Mouse (Mus musculus): ENCODE measurements around the gene Cbfa2t2.

The Cbfa2t2 gene

DNA sequence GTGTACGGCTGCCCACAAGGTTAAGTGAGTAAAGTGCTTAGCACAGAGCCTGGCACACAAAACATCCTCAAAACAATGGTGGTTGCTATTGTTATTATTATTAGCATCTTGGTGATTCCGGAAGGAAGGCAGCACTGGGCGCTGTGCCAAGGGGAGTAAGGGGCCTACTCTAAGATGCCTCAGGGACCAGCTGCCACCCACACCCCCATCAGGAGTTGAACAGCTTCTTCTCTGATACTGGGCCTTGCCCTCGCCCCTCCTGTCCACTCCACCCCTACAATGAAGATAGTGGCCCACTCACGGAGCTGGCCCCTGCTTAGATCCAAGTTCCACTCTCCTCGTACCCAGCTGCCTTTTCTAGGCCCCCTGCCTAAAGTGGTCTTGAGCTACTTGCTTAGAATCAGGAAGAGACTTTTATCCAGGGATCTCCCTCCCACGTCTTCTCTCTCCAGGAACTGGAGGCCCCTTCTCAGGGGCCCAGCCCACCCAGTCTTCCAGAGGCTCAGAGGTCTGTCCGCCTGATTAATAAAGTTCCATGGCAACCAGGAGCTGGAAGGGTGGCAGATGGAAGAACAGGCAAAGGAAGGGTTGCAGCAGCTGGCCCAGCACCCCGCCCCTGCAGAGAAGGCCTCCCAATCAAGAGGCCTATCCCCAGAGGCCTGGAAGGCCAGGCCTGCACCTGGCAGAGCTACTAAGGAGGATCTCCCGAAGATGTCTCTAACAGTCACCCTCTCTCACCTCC is 132.2 kb downstream of the Cbfa2t2 start:
- no peak for DNase-seq (ENCODE audit: low spot score in 2 of 2)

DNA sequence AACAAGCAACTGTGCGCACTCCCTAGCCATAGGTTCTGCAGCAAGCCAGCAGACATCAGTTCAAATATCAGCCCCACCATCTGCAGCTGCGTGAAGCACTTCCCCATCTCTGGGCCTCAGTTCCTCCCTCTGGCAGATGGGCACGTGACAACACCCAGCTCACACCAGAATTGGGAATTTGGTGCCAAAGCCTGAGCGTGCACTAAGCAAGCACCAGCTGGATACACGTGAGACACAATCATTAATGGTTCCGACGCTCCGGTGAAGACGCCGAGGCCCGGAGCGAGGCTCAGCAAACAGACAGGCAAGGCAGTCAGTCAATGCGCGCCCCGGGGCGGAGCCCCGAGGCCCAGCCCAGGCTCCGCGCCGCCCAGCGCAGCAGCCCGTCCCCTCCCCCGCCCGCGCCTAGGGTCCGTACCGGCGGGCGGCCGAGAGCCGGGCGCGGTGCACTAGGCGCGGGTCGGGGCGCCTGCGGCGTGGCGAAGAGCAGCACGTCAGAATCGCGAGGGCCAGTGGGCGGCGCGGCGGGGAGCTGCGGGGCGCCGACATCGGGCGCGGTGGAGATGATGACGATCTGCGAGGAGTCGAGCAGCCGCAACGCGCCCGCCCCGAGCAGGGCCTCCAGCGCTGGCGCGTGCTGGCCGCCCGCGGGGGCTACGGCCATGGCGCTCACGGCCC is 132.9 kb downstream of the Cbfa2t2 start:
- peak; percentile 41 to 47 for DNase-seq (ENCODE audit: low spot score in 2 of 2)

DNA sequence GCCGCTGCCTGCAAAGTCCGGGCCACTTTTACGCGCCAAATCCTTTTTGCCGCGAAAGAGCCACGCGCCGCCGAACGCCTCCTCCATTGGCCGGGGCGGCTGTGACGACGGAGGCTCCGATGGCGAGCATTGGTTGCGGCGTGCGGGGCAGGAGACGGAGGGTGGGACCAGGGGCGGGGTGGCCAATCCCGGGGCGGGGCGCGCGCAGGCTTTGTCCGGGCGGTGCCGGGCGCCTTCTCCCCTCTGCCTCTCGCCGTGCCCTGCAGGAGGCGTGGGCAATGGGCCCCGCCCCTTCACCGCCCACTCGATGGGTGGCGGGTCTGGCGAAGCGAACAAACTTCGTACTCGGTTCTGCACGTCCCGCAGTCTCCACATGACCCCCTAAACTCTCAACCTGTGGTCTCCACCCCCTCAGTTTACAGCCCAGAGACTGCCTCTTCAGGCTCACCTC is 133.6 kb downstream of the Cbfa2t2 start, which contains the start of gene E2f1:
Gene E2f1, minus strand, starts transcription at position 57 of the 451 bp plus-strand sequence.
- DNase-seq (ENCODE audit: low spot score in 2 of 2), result peak; percentile 81 to 94

DNA sequence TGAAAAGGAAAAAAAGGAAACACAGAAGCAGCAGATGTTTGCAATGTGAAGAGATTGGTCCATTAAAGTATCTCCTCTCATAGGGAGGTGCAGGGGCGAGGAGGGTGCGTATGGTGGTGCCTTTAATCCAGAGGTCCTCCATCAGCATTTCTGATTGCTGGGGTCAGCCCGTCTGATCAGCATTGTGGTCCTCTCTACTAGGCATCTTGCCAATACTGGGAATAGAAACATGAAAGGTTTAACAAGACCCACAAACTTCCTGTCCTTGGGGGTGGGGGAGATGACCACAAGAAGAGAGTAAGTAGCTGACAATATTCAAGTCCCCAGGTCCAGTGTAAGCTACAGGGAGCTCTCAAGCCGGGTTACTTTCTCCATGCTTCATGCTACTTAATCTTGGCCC is 134.4 kb downstream of the Cbfa2t2 start:
- DNase-seq (ENCODE audit: low spot score in 2 of 2), result no peak

DNA sequence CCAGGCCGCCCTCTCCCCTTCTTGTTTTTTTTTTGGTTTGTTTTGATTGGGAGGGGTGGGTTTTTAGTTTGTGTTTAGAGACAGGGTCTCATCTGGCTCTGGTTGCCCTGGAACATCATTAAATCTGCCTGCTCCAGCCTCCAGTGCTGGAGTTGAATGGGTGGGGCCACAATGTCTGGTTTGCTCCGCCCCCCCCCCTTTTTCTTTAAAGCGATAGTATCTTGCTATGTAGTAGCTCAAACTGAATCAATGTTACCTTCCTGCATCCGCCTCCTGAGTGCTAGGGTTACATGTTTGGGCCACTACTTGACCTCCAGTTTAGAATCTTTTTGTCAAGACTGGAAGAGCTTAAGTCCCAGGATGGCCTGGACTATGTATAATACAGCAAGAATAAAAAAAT is 135.0 kb downstream of the Cbfa2t2 start:
- no peak for DNase-seq (ENCODE audit: low spot score in 2 of 2)

DNA sequence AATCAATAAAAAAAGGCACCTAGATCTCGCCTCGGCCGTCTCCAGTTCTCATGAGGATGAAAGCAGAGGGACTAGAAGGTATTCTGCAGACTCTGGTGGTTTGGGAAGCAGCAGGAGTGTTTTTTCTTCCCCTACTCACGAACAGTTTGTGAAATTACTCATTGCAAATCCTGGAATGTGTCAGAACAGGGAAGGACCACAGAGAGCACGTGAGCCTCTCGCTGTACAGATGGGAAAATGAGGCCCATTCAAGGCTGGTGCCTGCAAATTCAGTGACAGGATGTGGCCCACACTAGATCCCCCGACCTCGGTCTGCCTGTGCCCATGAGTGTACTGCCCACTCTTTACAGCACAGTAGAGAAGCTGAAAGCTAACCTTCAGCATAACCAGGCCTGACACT is 135.7 kb downstream of the Cbfa2t2 start:
- DNase-seq (ENCODE audit: low spot score in 2 of 2), result no peak

DNA sequence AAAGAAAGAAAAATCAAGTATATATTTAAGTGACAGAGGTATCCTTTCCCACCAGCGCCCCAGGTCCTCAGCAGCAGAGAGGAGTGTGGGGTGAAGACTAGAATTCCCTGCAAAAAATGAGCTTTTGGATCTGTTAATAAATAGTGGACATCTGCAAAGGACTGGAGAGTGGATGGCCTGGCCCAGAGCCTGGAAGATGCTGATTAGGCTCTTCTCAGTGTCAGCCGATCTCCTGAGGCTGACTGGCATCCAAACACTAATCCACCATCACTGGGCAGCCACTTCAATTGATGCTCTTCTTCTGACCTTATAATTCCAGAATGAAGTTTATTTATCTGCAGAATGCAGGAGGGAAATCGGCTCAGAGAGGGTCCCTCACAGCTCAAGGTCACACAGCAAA is 136.7 kb downstream of the Cbfa2t2 start:
- no peak for DNase-seq (ENCODE audit: low spot score in 2 of 2)

DNA sequence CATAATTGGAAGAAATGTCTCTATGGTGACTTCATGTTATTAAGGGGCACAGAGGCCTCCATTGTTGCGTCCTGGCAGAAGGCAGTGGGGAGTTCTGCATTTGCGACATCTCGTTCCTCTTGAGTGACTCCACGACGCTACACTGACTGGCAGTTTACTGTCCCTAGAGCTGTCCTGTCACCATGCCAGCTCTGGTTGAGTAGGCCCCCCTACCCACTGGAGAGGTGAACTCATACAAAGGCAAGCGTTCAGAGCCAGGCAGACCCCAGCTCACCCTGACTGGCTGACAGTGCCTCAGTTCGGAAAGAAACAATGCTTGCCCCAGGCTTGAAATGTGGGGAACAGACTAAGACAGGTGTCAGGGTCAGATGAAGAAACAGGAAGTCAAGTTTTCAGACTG is 138.0 kb downstream of the Cbfa2t2 start:
- DNase-seq (ENCODE audit: low spot score in 2 of 2), result no peak

DNA sequence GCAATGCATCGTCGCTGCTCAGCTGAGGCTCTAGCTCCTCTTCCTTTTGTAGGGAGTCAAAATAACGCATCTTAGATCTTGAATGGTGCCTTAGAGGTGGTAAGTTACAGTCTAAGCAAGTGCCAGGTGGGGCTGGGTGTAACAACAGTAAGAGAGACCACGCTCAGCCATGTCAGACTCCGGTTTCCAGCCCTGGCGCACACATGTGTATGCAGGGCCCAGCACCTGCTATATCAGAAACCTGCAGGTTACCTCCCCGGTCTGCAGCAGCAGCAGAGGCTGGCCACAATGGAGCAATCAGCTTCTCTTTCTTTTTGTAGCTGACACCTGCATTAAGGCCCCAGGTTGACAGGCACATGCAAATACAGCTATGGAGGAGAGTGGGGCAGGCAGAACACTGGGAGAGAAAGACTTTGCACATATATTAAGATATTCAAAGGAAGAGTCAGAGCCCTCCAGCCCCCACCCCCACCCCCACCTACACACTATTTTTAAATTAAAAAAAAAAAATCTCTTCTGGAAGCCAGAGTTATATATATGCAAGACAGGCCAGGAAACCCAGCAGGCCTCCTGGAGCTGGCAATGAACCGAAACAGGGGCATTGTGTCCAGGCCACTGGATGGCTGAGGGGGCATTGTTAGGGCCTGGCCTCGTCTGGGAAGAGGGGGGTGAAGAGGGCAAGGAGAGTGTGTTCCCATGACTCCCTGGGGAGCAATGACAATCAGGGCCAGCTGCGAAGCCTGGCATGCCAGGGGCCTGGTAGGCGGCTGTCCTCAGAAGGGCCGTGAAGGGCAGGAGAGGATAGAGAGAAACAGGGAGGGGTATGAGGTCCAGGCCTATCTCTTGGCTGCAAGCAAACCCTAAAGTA is 140.8 kb downstream of the Cbfa2t2 start:
- DNase-seq (ENCODE audit: low spot score in 2 of 2), result no peak

DNA sequence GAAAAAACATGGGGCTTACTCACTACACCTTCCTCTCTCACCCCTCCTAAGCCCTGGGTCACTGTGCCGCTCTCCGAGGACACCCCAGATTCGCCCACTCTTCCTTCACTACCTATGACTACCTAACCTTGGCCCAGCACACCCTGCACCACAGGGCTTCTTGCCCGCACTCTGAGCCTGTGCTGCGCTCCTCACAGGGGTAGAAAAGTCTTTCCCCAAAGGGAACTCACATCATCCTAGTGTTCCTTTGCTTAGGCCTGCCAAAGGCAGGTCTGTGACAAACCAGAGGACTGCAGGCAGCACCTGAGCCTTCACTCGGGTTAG is 141.4 kb downstream of the Cbfa2t2 start:
- DNase-seq (ENCODE audit: low spot score in 2 of 2), result no peak

DNA sequence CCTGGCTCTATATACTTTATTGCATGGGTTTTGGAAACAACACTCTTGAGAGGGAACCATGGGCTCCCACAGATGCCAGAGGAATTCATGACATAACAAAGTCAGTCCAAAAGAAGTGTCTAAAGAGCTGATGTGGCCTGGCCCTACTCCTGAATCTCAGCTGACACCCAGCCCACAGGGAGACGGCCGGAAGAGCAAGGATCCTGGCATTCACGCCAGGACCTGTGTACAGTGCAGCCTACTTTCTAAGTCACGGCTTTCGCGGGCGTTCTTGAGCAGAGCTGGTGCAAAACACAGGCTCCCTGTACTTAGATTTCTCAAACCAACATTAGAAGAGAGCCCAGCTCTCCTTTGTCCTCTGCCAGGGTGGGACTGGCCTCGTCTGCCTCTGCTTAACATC is 144.3 kb downstream of the Cbfa2t2 start:
- peak in 1 of 2 experiments; percentile 48 for DNase-seq (ENCODE audit: low spot score in 2 of 2)

DNA sequence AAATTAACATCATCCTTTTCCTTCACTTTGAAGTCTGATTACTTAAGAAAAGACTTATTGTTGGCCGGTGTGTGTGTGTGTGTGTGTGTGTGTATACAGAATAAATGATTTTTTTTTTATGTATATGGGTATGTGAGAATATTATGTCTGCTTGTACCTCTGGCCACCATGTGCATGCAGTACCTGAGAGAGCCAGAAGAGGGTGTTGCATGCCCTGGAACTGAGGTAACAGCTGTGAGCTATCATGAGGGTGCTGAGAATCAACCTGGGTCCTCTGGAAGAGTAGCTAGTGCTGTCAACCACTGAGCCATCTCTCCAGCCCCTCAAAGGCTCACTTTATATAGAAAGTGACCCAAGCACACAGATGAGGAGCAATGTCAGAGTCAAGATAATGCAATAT is 145.1 kb downstream of the Cbfa2t2 start:
- no peak for DNase-seq (ENCODE audit: low spot score in 2 of 2)

DNA sequence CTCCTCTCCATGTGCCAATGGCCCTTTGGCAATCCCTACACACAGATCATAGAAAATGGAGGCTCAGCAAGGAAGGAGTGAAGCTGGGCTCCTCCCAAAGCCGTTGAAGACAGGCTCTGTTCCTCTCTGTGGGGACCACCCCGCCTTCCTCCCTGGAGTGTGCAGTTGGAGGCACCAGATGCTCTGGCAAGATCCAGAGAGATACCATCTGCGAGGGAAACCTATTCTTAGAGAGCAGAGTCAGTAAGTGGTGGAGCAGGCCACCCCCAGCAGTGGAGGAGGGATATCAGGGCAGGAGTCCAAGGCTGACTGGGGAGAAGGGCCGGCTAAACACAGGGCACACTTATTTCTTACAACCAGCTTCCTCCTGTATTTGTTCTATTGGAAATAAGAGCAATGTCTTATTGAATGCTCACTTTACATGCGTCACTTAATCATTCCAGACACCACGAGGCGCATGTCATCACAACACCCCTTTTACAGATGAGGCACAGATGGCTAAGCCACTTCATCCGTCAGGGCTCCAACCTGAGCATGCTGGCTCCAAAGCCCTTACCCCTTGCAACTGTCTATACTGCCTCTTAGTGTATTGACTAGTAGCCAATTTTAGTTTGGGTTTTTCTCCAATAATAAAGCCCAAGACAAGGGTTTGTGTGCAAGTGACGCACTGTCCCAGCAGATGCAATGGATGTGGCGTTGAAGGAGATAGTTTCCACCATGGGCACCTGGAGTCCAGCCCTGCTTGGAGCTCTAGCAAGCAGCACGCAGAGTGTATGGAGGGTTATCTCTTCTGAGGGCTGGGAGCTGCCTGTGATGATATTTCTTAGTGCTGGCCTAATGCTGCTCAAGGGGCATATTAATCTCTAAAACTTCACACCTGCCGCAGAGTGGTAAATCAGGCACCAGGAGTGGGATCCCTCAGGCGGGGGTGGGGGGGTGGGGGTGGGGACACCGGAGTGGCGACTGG is 147.9 kb downstream of the Cbfa2t2 start:
- DNase-seq (ENCODE audit: low spot score in 2 of 2), result no peak

DNA sequence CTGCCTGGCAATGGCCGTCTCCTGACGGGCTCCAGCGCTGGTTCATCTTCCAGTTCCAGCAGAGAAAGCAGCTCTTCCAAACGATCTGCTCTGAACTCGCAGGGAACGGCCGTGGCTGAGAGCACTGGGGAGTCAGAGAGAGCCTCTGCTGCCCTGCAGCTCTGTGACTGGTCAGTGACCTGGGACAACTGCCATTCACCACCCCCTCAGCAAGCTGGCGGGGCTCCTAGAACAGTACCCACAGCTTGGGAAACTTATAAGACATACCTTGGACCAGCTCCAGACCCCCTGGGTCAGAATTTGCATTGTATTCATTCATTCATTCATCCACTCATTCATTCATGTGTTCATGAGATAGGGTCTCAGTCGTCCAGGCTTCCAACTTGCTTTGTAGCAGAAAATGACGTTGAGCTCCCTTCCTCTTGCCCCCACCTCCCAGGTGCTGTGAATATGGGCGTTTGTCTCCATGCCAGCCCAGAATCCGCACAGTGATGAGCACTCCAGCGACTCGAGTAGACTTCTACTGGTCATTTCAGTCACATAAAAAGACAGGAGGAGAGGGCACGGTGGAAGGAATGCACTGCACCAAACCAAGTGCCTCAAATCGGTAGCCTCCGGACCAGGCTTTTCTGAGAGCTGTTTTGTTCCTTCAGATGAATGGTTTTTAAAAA is 148.8 kb downstream of the Cbfa2t2 start:
- no peak for DNase-seq (ENCODE audit: low spot score in 2 of 2)

DNA sequence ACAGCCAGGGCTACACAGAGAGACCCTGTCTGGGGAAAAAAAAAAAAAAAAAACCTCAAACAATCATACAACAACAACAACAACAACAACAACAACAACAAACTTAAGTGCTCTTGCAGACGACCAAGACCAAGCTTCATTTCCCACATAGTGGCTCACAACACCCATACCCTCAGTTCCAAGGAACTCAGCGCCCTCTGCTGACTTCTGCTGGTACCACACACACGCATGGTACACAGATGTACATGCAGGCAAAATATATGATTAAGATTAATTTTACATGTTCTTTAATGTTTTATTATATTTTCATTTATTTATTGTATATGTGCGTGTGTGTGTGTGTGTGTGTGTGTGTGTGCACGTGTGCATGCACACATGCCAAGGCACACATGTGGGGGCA is 150.1 kb downstream of the Cbfa2t2 start:
- no peak for DNase-seq (ENCODE audit: low spot score in 2 of 2)
